Mouse (Mus musculus): ENCODE data around the gene Vps11.
"Not testable (repeated sequence)": the region's sequence is repeated elsewhere in the genome, so short reads cannot be mapped to it uniquely, and the experiment has no call there.

Vps11 gene

GRCm38 (mm10) chr9:44311136-44312134 lies 50.0 kb downstream of the Vps11 start:
- DNase-seq: no peak

GRCm38 (mm10) chr9:44310750-44311135 lies 50.7 kb downstream of the Vps11 start:
- DNase-seq: no peak

GRCm38 (mm10) chr9:44309756-44310155 lies 51.7 kb downstream of the Vps11 start:
- no peak for DNase-seq

GRCm38 (mm10) chr9:44307248-44307647 lies 54.2 kb downstream of the Vps11 start:
- peak; percentile 47 for DNase-seq

GRCm38 (mm10) chr9:44306532-44306931 lies 54.9 kb downstream of the Vps11 start:
- no peak for DNase-seq

- peak; percentile 96 for DNase-seq
These were observed 55.9 kb downstream of the Vps11 start, which contains the start of gene Hinfp for GRCm38 (mm10) chr9:44305466-44306079. Hinfp (minus strand) TSS chr9:44305671.

GRCm38 (mm10) chr9:44300001-44300400 lies 61.5 kb downstream of the Vps11 start:
- DNase-seq: not testable (repeated sequence)

Data from thymus, postnatal 25 days (tissue).